Mouse (Mus musculus) testis, postnatal 14 days (tissue): ENCODE measurements around the gene Elmo3.
A peak's percentile ranks its signal among the peaks of the same experiment; 100 is the strongest.

Experiments used
- DNase-seq: peaks from one replicate; pipeline ENCODE4 v3.0.0; 2021; ENCODE audit warnings: low spot score

The Elmo3 gene

DNA sequence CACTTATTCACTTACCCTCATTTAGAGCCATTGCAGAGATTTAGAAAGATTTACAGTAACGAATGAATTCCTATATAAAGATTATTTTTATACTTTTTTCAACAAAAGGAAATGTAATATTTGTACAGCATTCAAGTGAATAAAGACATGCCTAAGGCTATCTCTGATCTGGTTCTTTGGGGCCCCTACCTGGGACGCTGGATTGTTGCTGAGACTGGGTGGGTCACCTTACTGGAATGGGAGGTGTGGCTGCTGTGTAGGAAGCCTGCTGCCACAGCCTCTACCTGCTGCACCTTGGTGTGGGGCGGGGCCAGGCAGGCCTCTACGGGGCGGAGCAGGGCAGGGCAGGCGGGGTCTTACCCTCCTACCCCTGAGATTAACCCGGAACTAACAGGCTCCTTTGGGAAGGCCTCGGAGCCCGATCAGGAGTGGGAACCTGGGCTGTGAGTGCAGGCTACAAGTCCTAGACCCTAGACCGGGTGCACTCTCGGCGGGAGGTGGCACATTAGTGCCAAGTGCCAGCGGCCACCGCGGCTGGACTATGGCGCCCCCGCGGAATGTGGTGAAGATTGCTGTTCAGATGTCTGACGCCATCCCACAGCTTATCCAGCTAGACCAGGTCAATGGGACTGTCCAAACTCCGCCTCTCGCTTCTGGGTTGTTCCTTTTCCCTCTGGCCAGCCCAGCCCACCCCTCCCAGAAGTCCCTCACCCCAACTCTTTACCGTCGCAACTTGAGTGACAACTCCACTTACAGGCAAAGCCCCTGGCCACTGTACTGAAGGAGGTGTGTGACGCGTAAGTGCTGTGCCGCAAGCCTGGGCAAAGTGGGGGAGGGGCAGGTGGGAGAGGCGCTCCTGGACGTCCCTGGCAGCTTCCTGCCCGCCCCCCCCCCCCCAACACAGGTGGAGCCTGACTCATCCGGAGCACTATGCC, at the start of gene Elmo3:
Gene Elmo3 (plus strand): TSS at position 391 of the 935 bp plus-strand sequence.
- DNase-seq, result peak; percentile 63

DNA sequence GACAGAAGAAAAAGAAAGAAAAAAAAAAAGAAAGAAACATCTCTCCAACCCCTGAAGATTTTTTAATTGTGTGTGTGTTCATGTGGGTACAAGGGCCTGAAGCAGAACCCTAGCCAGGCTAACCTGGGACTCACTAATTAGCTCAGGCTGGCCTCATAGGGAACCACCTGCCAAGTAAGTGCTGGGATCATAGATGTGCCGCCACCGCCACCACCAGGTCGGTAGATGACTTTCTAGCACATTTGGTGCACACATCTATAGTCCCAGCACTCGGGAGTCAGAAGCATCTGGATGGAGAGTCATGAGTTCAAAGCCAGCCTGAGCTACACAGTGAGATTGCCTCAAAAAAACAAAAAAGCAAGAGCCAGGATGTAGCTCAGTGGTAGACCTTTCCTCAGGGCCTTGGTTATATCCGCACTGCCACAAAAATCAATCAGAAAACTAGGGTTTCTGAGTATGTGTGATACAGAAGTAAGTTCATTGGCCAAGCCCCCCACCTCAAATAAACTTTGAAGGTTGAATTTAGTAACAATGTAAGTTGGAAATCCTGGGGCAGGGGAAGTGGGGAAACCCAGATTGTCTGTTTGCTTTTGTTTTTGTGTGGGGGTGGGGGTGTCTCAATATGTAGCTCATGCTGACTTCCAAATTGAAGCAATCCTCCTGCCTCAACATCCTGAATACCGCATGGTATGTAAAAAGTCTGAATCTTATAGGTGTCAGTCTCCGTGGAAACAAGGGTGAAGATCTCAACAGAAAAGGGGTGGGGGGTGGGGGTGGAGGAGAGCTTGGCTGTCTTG, 47.9 kb upstream of the Elmo3 start:
- DNase-seq, result no peak

GRCm38 (mm10) chr8:105258911-105259720, 46.3 kb upstream of the Elmo3 start:
- no peak for DNase-seq

- peak; percentile 79 for DNase-seq
Observed at GRCm38 (mm10) chr8:105259721-105260320, 45.6 kb upstream of the Elmo3 start.

GRCm38 (mm10) chr8:105260371-105261099, 44.9 kb upstream of the Elmo3 start:
- no peak for DNase-seq

DNA sequence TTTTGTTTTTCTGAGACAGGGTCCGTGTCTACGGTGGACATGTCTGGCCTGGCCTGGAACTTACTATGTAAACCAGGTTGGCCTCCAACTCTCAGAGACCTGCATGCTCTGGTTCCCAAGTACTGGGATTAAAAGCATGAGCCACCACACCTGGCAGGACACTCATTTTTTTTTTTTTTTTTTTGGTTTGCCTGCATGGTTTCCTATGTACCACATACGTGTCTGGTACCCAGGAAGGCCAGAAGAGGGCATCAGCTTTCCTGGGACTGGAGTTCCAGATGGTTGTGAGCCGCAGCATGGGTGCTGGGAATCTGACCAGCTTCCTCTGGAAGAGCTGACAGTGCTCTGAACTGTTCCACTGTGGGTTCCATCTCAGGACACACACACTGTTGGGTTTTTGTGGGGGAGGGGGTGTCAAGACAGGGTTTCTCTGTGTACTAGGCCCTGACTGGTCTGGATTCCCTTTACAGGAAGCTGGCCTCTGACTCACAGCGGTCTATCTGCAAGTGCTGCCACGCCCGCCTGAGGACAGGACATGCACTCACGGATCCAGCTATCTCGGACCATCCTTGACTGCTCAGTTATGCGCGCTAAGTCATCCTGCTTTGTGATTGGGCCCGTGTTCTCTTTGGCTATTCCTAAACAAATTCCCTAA, 43.9 kb upstream of the Elmo3 start:
- DNase-seq, result no peak

DNA sequence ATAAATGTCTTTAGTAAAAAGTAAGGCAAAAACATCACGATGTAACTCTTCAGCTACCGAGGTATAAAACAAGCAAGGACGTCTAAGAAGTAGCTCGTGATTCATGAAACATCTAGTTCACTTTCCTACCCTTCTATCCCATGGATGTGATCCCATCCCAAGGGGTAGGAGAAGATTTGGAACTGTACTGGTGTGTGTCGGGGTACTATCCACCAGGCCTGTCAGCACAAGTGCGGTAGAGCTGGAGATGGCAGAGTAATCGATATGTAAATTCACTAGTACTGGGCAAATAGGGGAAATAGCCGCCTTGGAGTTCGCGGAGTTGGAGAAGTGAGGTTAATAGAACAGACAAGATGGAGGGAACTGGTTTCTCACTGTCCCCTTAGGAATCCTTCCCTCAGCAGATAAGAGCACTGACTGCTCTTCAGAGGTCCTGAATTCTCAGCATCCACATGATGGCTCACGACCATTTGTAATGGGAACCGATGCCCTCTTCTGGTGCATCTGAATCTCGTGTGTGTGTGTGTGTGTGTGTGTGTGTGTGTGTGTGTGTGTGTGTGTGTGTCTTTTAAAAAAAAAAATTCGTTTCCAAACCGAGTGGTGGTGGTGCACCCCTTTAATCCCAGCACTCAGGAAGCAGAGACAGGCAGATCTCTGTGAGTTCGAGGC, 42.0 kb upstream of the Elmo3 start:
- DNase-seq, result no peak

GRCm38 (mm10) chr8:105264024-105264982, 41.1 kb upstream of the Elmo3 start, which contains the start of the genes Tradd and Fbxl8:
Tradd (minus strand) TSS chr8:105264609.
Fbxl8 (plus strand) TSS chr8:105264648.
- no peak for DNase-seq

GRCm38 (mm10) chr8:105265128-105265527, 40.3 kb upstream of the Elmo3 start:
- no peak for DNase-seq

DNA sequence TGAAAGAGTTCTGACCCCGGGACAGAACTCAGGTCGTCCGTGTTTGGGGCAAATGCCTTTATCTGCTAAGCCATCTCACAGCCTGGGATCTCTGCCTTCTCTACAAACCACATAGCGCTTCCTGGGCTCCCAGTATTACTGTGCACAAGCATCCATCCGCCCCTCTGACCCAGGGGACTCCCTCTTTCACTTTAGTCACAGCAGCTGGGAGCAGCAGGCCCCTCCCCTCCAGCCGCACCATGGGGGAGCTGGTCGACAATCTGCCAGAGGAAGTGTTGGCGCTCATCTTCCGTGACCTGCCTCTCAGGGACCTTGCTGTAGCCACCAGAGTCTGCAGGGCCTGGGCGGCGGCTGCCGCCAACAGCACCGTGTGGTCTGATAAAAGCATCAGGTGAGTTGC, 38.6 kb upstream of the Elmo3 start:
- DNase-seq, result no peak

DNA sequence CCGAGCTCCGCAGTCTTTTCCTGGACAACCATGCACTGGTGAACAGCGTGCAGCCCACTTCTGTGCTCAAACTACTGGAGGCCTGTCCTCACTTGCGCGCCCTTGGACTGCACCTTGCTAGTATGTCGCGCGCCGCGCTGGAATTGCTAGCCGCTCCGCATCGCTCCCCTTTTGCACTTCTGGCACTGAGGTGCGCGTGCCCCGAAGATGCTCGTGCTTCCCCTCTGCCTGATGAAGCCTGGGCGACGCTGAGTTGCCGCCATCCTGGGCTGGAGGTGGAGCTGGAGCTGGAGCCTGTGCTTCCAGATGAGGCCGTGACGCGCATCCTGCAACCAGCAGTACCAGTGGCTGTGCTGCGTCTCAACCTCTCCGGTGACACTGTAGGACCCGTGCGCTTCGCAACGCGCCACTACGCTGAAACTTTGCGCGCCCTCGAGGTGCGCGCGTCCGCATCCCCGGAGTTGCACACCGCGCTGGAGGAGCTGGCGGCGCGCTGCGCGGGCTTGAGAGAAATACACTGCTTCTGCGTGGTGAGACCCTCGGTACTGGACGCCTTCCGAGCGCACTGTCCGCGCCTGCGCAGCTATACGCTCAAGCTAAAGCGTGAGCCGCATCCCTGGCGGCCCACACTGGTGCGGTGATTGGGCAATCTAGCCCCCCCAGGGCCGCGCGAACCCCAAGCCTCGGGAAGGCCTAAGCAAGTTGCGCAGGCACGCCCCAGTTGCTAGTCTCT, 36.9 kb upstream of the Elmo3 start:
- peak; percentile 45 for DNase-seq

GRCm38 (mm10) chr8:105269075-105269458, 36.3 kb upstream of the Elmo3 start:
- DNase-seq, result no peak

- DNase-seq, result peak; percentile 31
Observed at GRCm38 (mm10) chr8:105269461-105269947, 35.9 kb upstream of the Elmo3 start, which contains the start of gene Hsf4. Hsf4 (plus strand) TSS chr8:105269801.

- DNase-seq, result peak; percentile 4
Observed at GRCm38 (mm10) chr8:105270101-105270915, 35.1 kb upstream of the Elmo3 start.

GRCm38 (mm10) chr8:105270916-105271186, 34.5 kb upstream of the Elmo3 start:
- DNase-seq, result peak; percentile 11

DNA sequence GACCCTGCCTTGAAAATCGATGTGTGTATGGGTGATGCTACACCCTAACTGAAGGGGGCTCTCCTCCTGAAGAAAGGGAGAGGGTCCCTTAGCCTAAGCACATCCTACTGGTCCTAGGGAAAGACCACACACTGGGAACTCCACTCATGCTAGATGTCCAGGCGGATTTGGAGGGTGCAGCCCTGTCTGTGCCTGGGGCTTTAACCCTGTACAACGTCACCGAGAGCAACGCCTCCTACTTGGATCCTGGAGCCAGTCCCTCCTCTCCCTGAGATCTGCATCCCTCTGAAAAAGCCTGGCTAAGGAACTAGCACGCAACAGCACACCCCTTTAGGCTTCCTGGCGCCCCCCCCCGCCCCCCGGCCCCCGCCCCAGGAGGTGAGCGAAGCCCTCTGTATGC, 30.0 kb upstream of the Elmo3 start:
- no peak for DNase-seq

- DNase-seq, result no peak
Observed at GRCm38 (mm10) chr8:105275840-105276239, 29.6 kb upstream of the Elmo3 start, which contains the start of gene Nol3. Nol3 (plus strand) TSS chr8:105276140.
